Mouse (Mus musculus) adrenal gland, adult 10 weeks (tissue): ENCODE results near the gene Vill. TPM values are rescaled to one million over a fixed set of nuclear protein-coding genes. Genes with fewer than 3 reads are reported as not detected.

Experiments
- polyA plus RNA-seq: library from polyadenylated mRNA; stranded (reverse); fragments of 350-450 nt; fragmentation: Illumina TruSeq; extraction: RNeasy Lipid Tissue Mini Kit (QIAGEN cat#74804); gene quantifications from one replicate; pipeline ENCODE4 v1.2.3, GENCODE M21; 2014; ENCODE audit warnings: low read depth, low replicate concordance

The Vill gene
- polyA plus RNA-seq, result 0.93 TPM

GRCm38 (mm10) chr9:119052154-119052944, at the start of gene Vill:
TSS of gene Vill (plus strand) at chr9:119052778.

GRCm38 (mm10) chr9:119093419-119094295, 41.1 kb downstream of the Vill start, which contains the start of gene Plcd1:
TSS of gene Plcd1 (minus strand) at chr9:119093502.

GRCm38 (mm10) chr9:119101992-119102782, 49.6 kb downstream of the Vill start, which contains the start of gene Dlec1:
TSS of gene Dlec1 (plus strand) at chr9:119102478.

Other genes with a start within 250 kb of the Vill start
- gene Ctdspl, start 126.3 kb upstream of the Vill start, polyA plus RNA-seq, result 16.7 TPM
- 0.29 TPM for gene Plcd1, start 40.7 kb downstream of the Vill start, polyA plus RNA-seq
- gene Dlec1, start 49.7 kb downstream of the Vill start, polyA plus RNA-seq, result 0.93 TPM
- gene Acaa1b, start 104.3 kb downstream of the Vill start, polyA plus RNA-seq, result 0.76 TPM
- gene Gm47289, start 106.4 kb downstream of the Vill start, polyA plus RNA-seq, result not detected
- not detected for gene Slc22a13, start 156.3 kb downstream of the Vill start, polyA plus RNA-seq